Mouse (Mus musculus) adrenal gland, adult (tissue): ENCODE results near the gene Zfp36l3.
"Not testable (repeated sequence)": the region's sequence is repeated elsewhere in the genome, so short reads cannot be mapped to it uniquely, and the experiment has no call there.

Source experiments
- DNase-seq, 2 experiments: peaks; one replicate each; pipeline ENCODE4 v3.0.0; 2022 to 2023; ENCODE audit warnings: low spot score in 1 of 2; ENCODE audit not compliant: inconsistent age in 2 of 2

The Zfp36l3 gene

DNA sequence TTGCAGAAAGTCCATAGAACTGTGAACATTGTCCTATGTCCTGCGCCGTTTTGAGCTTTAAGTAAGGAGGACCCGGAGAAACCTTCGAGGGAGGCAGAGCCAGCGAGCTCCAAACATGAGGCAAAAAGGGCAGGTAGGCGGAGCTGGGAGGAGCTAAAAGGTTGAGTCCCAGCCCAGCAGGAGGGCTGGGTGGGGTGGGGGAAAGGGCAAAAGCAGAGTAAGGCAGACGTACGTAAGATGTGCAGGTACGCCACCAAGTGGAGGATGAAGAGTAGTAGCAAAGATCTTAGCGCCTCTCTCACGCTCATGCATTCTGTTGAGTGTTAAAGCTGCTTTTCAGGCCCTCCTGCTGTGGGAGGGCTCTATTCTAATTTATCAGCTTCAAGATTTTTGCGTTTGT, at the start of gene Zfp36l3:
Zfp36l3 (minus strand) TSS at position 119 of the 400 bp plus-strand sequence.
- no peak for DNase-seq

DNA sequence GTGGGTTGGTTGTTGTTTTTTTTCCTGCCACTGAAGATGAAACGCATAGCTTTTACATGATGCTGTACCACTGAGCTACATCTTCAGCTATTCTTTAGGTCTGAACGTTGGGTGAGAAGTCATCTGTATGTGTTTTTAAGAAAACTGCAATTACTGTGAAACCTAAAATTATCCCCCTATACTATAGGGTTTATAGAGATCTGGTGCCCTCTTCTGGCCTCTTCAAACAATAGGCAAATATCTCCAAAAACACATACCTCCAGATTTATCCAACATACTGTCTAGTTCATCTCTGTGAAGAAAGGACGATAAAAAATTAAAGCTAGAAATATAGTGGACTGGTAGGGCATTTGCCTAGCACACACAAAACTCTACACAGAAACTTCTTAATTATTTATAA, 22.9 kb upstream of the Zfp36l3 start:
- DNase-seq, result peak in 1 of 2 experiments; percentile 37

DNA sequence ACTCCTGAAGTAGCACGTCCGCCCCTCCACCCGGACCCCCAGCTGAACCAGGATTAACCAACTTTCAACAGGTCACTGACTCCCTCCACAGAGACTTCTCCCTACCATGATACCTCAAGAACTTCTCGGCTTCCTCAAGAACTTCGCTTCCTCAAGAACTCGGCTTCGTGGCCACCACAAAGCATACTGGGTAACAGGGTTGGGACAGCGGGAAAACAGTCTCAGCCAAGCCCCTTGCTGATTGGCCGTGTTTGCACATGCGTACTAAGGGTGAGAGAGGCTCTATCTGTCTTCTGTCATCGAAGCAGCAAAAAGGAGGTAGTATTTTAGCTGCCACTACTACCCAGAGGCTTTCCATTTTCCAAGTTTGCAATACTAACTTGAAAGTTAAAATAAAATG, 21.3 kb upstream of the Zfp36l3 start, which contains the start of gene Xlr:
Xlr (minus strand) TSS at position 188 of the 400 bp plus-strand sequence.
- not testable (repeated sequence) for DNase-seq

DNA sequence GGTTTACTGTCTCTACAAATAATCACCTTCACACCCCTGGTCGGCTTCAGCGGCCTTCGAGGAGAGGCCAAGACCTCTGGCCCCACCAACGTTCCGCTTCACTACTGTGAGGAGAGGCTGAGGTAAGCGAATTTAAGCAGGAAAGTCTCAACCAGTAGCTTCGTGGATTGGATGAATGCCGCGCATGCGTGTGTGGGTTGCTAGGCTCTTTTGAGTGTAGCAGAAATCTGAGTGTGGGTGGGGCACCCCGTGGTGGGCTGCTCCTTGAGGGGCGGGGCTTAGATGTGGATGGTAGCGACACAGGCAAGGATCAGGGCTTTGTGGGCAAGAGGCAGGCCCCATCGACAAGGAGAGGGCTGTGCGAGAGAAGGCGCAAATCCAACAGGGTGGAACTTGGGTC, 18.5 kb downstream of the Zfp36l3 start, which contains the start of gene 1700013H16Rik:
1700013H16Rik (minus strand) TSS at position 96 of the 400 bp plus-strand sequence.
- DNase-seq, result no peak

- no peak for DNase-seq
Observed at GRCm38 (mm10) chrX:53752851-53753250, 23.3 kb downstream of the Zfp36l3 start.

DNA sequence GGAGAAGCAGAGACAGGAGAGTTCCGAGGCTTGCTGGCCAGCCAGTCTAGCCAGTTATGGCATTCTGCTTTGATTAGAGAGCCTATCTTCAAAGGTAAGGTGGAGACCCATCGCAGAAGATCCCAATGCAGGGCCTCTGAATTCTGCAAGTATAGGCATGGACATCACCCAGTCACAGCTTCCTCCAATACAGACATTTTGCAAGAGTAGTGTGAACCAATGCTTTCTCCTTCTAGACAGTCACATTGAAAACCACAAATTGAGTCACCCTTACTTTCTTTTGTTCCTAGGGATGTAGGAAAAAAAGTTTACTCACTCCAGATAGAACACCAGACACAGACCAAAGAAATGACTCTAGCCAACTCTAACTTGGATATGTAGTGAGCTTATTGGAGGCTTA, 47.2 kb downstream of the Zfp36l3 start:
- DNase-seq, result no peak

DNA sequence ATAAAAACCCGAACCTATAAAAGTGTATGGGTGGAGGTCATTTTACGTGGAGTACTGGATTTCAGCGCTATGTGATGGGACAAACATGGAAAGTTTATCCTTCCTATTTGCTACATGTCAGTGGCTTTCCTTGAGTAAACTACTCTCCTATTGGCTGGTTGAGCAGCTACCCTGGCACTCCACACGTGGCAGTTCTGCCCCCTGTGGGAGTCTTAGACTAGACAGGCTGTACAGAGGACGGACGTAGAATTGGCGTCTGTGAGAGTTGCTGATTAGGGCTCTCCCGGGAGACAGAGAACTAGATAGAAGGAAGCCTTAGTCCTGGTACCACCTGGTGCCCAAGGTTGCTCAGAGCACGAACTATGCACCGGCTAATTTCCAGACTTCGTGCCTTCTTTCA, 51.6 kb downstream of the Zfp36l3 start, which contains the start of gene 4930502E18Rik:
4930502E18Rik (plus strand) TSS at position 231 of the 400 bp plus-strand sequence.
- DNase-seq, result no peak
